Mouse (Mus musculus): ENCODE data around the gene Rapgef5. TPM values are rescaled to one million over a fixed set of nuclear protein-coding genes. Genes with fewer than 3 reads are reported as not detected.
A peak's percentile ranks its signal among the peaks of the same experiment; 100 is the strongest.

Gene Rapgef5
- polyA plus RNA-seq, 1 experiment = 50.9 TPM

DNA sequence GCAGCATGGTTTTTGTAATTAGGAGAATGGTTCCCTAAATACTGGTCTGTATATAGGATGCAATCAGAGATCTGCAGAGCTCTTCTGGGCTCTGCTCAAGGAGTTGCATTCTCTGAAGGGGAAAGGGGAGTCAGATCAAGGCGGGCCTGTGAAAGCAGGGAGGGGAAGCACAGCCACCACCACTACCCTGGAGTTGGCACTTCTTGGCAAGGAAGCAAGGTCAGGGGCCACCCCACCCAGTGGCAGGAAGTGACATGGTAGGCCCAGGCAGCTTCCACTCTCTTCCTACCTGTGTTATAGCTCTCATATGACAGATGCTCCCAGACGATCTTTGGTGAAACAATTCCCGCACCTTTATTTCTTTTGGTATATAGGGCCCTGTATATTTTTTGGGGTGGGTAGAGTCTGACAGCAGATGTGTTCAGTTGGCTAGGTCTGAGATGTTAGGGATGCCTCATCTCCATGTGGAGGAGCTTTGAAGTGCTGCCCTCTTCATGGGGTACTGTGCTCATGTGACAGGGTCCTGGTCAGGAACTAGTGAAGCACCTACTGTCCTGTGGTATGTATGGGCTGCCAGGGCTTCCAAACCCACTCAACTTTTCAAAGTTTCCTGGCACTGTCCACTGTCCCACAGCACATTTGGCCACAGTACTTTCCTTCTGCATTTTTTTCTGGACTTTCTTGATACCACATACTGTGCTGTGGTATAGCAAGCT, 183.8 kb downstream of the Rapgef5 start:
- DNase-seq (ENCODE audit: low read depth) = no peak
- TF ChIP-seq POLR2A (IDR thresholded peaks at IDR 0.05; ENCODE audit: borderline replicate concordance, extremely low read depth, insufficient read depth, insufficient read length, poor library complexity, severe bottlenecking) = no peak

DNA sequence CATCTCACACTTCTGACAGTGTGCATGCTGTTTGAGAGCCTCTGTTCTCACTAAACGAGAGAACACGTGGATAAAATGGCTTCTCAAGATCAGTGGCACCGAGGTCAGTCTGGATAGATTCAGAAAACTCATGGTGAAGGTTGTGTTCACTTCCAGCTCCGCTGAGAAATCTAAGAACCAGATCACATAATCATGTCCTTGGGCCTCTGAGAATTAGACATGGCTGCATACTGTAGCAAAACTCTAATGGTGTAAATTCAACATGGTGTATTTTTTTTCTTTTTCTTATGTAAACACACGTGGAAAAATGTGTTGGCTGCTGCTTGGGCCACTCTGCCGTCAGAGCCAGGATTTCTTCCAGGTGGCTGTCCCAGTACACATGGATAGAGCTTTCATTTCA, 184.6 kb downstream of the Rapgef5 start:
- DNase-seq (ENCODE audit: low read depth) = no peak
- no peak for TF ChIP-seq CTCF (IDR thresholded peaks at IDR 0.05; ENCODE audit: borderline replicate concordance, extremely low read depth, insufficient read depth, insufficient read length)
- TF ChIP-seq POLR2A (IDR thresholded peaks at IDR 0.05; ENCODE audit: borderline replicate concordance, extremely low read depth, insufficient read depth, insufficient read length, poor library complexity, severe bottlenecking) = no peak

DNA sequence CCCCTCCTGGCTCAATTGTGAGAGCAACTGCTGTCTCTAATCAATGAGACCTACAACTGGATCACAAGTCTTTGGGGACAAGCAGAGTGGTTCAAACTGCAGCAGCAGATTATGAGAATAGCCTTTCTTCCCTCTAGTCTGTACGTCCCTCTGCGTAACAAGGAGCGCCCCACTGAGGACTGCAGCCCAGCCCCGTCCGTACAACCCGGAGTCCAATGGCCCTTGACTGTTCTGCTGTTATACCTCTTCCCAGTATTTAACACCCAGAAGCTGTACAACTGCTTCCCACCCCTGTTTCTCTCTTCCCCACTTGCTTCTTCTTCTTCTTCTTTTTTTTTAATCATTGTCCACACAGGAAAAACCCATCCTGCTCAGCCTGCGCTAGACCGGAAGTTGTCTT, 186.0 kb downstream of the Rapgef5 start:
- TF ChIP-seq CTCF (IDR thresholded peaks at IDR 0.05; ENCODE audit: borderline replicate concordance, extremely low read depth, insufficient read depth, insufficient read length) (no peak), POLR2A (IDR thresholded peaks at IDR 0.05; ENCODE audit: borderline replicate concordance, extremely low read depth, insufficient read depth, insufficient read length, poor library complexity, severe bottlenecking) (no peak)
- no peak for DNase-seq (ENCODE audit: low read depth)

DNA sequence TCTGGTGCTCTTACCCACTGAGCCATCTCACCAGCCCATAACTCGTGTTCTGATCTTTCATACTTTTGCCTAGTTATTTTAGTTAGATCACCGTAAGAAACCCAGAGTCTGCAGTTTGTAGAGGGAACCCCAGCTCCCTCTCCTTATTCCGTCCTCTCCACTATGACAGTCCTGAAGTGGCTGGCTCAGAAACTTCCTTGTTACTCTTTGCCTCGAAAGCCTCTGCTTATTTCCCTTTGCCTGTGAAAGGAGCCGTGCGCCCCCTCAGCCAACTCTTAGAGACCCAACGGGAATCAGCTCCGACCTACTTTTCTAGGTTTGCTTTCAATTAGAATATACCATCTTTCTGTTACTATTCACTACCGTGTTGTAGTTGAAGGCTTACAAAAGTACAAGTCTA, 186.6 kb downstream of the Rapgef5 start:
- TF ChIP-seq CTCF (IDR thresholded peaks at IDR 0.05; ENCODE audit: borderline replicate concordance, extremely low read depth, insufficient read depth, insufficient read length) (no peak), POLR2A (IDR thresholded peaks at IDR 0.05; ENCODE audit: borderline replicate concordance, extremely low read depth, insufficient read depth, insufficient read length, poor library complexity, severe bottlenecking) (no peak)
- DNase-seq (ENCODE audit: low read depth) = no peak

DNA sequence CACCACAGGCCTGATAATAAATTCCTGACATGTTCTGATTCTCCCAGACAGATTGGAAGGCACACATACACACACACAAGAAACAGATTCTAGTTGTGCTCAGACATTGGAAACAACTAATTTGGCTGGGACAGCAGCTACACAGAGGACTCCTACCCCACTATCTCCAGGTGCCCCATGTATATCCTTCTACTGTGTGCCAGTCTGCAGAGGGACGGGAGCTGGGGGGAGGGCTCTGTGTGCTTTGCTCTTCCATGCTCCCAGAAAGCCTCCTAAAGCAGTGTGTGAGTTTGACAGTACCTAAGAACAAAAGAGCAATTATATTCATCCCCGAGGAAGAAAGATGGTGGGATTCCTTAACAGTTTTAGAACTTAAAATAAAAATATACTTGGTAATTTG, 187.1 kb downstream of the Rapgef5 start:
- TF ChIP-seq POLR2A (IDR thresholded peaks at IDR 0.05; ENCODE audit: borderline replicate concordance, extremely low read depth, insufficient read depth, insufficient read length, poor library complexity, severe bottlenecking) = no peak
- no peak for TF ChIP-seq CTCF (IDR thresholded peaks at IDR 0.05; ENCODE audit: borderline replicate concordance, extremely low read depth, insufficient read depth, insufficient read length)

DNA sequence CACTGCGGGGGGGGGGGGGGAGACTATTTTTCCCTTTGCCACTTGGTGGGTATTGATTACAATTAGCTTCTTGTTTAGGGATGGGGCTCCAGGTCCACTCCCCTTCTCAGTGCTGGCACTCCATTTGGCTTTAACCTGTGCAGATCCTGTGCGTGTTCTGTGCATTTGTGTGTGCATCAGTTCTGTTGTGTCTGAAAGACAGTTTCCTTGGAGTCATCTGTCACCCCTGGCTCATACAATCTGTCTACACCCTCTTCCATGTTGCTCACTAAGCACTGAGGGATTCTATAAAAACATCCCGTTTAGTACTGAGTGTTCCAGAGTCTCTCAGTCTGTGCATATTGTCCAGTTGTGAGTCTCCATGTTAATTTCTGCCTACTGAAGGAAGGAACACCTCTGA, 189.0 kb downstream of the Rapgef5 start:
- no peak for TF ChIP-seq POLR2A (IDR thresholded peaks at IDR 0.05; ENCODE audit: borderline replicate concordance, extremely low read depth, insufficient read depth, insufficient read length, poor library complexity, severe bottlenecking)
- no peak for TF ChIP-seq CTCF (IDR thresholded peaks at IDR 0.05; ENCODE audit: borderline replicate concordance, extremely low read depth, insufficient read depth, insufficient read length)
- DNase-seq (ENCODE audit: low read depth) = no peak

More for the DNA sequence above, 187.1 kb downstream of the Rapgef5 start:
- DNase-seq (ENCODE audit: low read depth) = no peak

DNA sequence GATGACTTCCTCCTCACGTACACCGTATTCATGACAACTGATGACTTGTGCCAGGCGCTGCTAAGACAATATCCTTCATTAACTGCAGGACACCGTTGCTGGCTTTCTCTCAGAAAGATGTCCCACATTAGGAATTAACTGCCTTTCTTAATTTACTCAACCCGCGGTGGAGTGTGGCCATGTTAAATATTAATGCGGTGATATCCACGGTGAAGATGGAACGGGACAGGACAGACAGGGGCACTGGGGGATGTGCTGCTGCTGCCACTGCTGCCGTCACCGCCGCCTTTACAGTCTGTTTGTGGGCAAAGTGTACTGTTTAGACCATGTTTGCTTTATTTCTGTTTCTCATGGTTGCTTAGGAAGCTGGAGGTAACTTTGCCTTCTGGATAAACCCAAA, 193.0 kb downstream of the Rapgef5 start:
- DNase-seq (ENCODE audit: low read depth) = peak; percentile 32
- TF ChIP-seq POLR2A (IDR thresholded peaks at IDR 0.05; ENCODE audit: borderline replicate concordance, extremely low read depth, insufficient read depth, insufficient read length, poor library complexity, severe bottlenecking) = no peak
- TF ChIP-seq CTCF (IDR thresholded peaks at IDR 0.05; ENCODE audit: borderline replicate concordance, extremely low read depth, insufficient read depth, insufficient read length) = no peak

DNA sequence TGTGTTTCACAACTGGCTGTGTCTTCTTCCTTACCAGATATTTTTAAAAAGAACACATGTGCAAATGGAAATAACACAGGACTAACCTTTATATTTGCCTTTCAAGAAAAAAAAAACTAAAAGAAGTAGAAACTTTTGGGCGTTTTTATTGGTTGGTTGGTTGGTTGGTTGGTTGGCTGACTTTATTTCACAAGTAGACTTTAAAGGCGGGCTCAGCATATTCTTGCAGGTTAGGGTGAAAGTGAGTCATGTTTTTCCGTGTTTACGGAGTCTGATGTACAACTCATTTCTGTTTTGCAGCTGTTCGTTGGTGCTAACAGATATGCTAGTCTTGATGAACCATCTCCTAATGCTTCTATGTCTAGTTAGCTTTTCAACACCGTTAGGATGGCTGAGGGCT, 196.2 kb downstream of the Rapgef5 start:
- no peak for TF ChIP-seq CTCF (IDR thresholded peaks at IDR 0.05; ENCODE audit: borderline replicate concordance, extremely low read depth, insufficient read depth, insufficient read length)
- TF ChIP-seq POLR2A (IDR thresholded peaks at IDR 0.05; ENCODE audit: borderline replicate concordance, extremely low read depth, insufficient read depth, insufficient read length, poor library complexity, severe bottlenecking) = no peak
- no peak for DNase-seq (ENCODE audit: low read depth)

DNA sequence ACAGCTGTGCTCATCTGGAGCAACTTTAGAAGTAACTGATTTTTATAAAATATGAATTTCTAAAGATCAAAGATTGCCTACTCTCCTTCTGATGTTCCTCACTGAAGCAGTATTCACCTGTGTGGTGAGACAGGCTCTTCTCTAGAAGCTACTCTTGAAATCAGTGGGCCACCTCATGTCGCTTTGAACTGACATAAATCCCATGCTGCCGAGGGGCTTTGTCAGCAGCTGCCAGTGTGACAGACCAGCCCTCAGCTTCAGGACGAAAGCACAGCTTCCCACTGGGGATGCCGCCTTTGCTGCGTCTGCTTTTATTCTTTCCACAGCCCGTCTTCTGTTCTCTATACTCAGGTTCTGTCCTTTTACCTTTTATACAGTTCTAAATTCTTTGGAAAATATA, 197.3 kb downstream of the Rapgef5 start:
- peak; percentile 83 for DNase-seq (ENCODE audit: low read depth)
- TF ChIP-seq POLR2A (IDR thresholded peaks at IDR 0.05; ENCODE audit: borderline replicate concordance, extremely low read depth, insufficient read depth, insufficient read length, poor library complexity, severe bottlenecking) = no peak
- TF ChIP-seq CTCF (IDR thresholded peaks at IDR 0.05; ENCODE audit: borderline replicate concordance, extremely low read depth, insufficient read depth, insufficient read length) = no peak

GRCm38 (mm10) chr12:117720794-117721747, 204.8 kb downstream of the Rapgef5 start:
- no peak for TF ChIP-seq CTCF (IDR thresholded peaks at IDR 0.05; ENCODE audit: borderline replicate concordance, extremely low read depth, insufficient read depth, insufficient read length)
- no peak for TF ChIP-seq POLR2A (IDR thresholded peaks at IDR 0.05; ENCODE audit: borderline replicate concordance, extremely low read depth, insufficient read depth, insufficient read length, poor library complexity, severe bottlenecking)
- DNase-seq (ENCODE audit: low read depth) = peak; percentile 82

- TF ChIP-seq CTCF (IDR thresholded peaks at IDR 0.05; ENCODE audit: borderline replicate concordance, extremely low read depth, insufficient read depth, insufficient read length) = no peak
- no peak for TF ChIP-seq POLR2A (IDR thresholded peaks at IDR 0.05; ENCODE audit: borderline replicate concordance, extremely low read depth, insufficient read depth, insufficient read length, poor library complexity, severe bottlenecking)
- peak; percentile 39 for DNase-seq (ENCODE audit: low read depth)
Measured at GRCm38 (mm10) chr12:117721748-117722150, 205.5 kb downstream of the Rapgef5 start.

Data from brain, embryonic 14.5 days (tissue).